Mouse (Mus musculus): Measurements from ENCODE around the gene Rbx1. TPM values are rescaled to one million over a fixed set of nuclear protein-coding genes. Genes with fewer than 3 reads are reported as not detected.

Gene Rbx1
- polyA plus RNA-seq, 1 experiment = 326 TPM

- Histone ChIP-seq H3K4me3 (no peak overlapping the region), H3ac (ENCODE audit: control insufficient read depth, insufficient read length) (no peak overlapping the region), H3K36me3 (ENCODE audit: control insufficient read depth, insufficient read depth) (peaks cover 29% of the 10 kb centered on the region), H3K27me3 (ENCODE audit: control insufficient read depth, insufficient read depth, insufficient read length) (no peaks in the 10 kb centered on the region), H3K4me2 (ENCODE audit: low read depth) (no peak overlapping the region), H3K79me2 (ENCODE audit: control insufficient read depth, insufficient read depth) (no peaks in the 10 kb centered on the region)
- no peak for TF ChIP-seq TCF12 (IDR thresholded peaks at IDR 0.05; ENCODE audit: insufficient read depth, poor library complexity, severe bottlenecking)
- no peak for TF ChIP-seq MYOD1 (IDR thresholded peaks at IDR 0.05; ENCODE audit: control insufficient read depth in 1 of 3, insufficient read length in 2 of 3, low read depth in 2 of 3)
- no peak for TF ChIP-seq REST (IDR thresholded peaks at IDR 0.05; ENCODE audit: insufficient read depth, insufficient read length)
- no peak for TF ChIP-seq MYOG (IDR thresholded peaks at IDR 0.05; ENCODE audit: control insufficient read depth in 1 of 3, insufficient read depth in 1 of 3, insufficient read length in 2 of 3, low read depth in 2 of 3)
- no peak for TF ChIP-seq USF1 (IDR thresholded peaks at IDR 0.05; ENCODE audit: low read depth)
- TF ChIP-seq E2F4 (IDR thresholded peaks at IDR 0.05; ENCODE audit: insufficient read depth) = no peak
Observed at GRCm38 (mm10) chr15:81438345-81438744, 27.8 kb upstream of the Rbx1 start.

- Histone ChIP-seq H3K36me3 (ENCODE audit: control insufficient read depth, insufficient read depth) (peaks cover 29% of the 10 kb centered on the region), H3K79me2 (ENCODE audit: control insufficient read depth, insufficient read depth) (no peaks in the 10 kb centered on the region), H3K4me3 (no peak overlapping the region), H3K27me3 (ENCODE audit: control insufficient read depth, insufficient read depth, insufficient read length) (no peaks in the 10 kb centered on the region), H3ac (ENCODE audit: control insufficient read depth, insufficient read length) (no peak overlapping the region), H3K4me2 (ENCODE audit: low read depth) (no peak overlapping the region)
- TF ChIP-seq SRF (IDR thresholded peaks at IDR 0.05; ENCODE audit: control insufficient read depth, insufficient read length, low read depth) (no peak), REST (IDR thresholded peaks at IDR 0.05; ENCODE audit: insufficient read depth, insufficient read length) (no peak), TCF3 (IDR thresholded peaks at IDR 0.05; ENCODE audit: insufficient read length, low read depth) (no peak), E2F4 (IDR thresholded peaks at IDR 0.05; ENCODE audit: insufficient read depth) (no peak), MAX (IDR thresholded peaks at IDR 0.05; ENCODE audit: low read depth) (no peak), POLR2AphosphoS2 (IDR thresholded peaks at IDR 0.05; ENCODE audit: insufficient read length, low read depth) (no peak), USF1 (IDR thresholded peaks at IDR 0.05; ENCODE audit: low read depth) (no peak), POLR2A (IDR thresholded peaks at IDR 0.05; ENCODE audit: insufficient read length, low read depth) (no peak), TCF12 (IDR thresholded peaks at IDR 0.05; ENCODE audit: insufficient read depth, poor library complexity, severe bottlenecking) (no peak), MYOG (IDR thresholded peaks at IDR 0.05; ENCODE audit: control insufficient read depth in 1 of 3, insufficient read depth in 1 of 3, insufficient read length in 2 of 3, low read depth in 2 of 3) (no peak), CEBPB (IDR thresholded peaks at IDR 0.05; ENCODE audit: insufficient read depth, poor library complexity, severe bottlenecking) (no peak), MYOD1 (IDR thresholded peaks at IDR 0.05; ENCODE audit: control insufficient read depth in 1 of 3, insufficient read length in 2 of 3, low read depth in 2 of 3) (no peak)
Observed at GRCm38 (mm10) chr15:81439236-81439635, 26.9 kb upstream of the Rbx1 start.

- Histone ChIP-seq H3K36me3 (ENCODE audit: control insufficient read depth, insufficient read depth) (peaks cover 25% of the 10 kb centered on the region), H3K27me3 (ENCODE audit: control insufficient read depth, insufficient read depth, insufficient read length) (no peaks in the 10 kb centered on the region)
Observed at GRCm38 (mm10) chr15:81448463-81448862, 17.6 kb upstream of the Rbx1 start.

GRCm38 (mm10) chr15:81461523-81461922 lies 4.6 kb upstream of the Rbx1 start:
- Histone ChIP-seq H3K27me3 (ENCODE audit: control insufficient read depth, insufficient read depth, insufficient read length) (no peaks in the 10 kb centered on the region), H3K4me2 (ENCODE audit: low read depth) (no peak overlapping the region), H3K36me3 (ENCODE audit: control insufficient read depth, insufficient read depth) (peaks cover 19% of the 10 kb centered on the region), H3ac (ENCODE audit: control insufficient read depth, insufficient read length) (no peak overlapping the region), H3K4me3 (no peak overlapping the region), H3K79me2 (ENCODE audit: control insufficient read depth, insufficient read depth) (peaks cover under 1% of the 10 kb centered on the region)
- no peak for TF ChIP-seq MYOG (IDR thresholded peaks at IDR 0.05; ENCODE audit: control insufficient read depth in 1 of 3, insufficient read depth in 1 of 3, insufficient read length in 2 of 3, low read depth in 2 of 3)
- no peak for TF ChIP-seq TCF12 (IDR thresholded peaks at IDR 0.05; ENCODE audit: insufficient read depth, poor library complexity, severe bottlenecking)
- no peak for TF ChIP-seq E2F4 (IDR thresholded peaks at IDR 0.05; ENCODE audit: insufficient read depth)
- no peak for TF ChIP-seq TCF3 (IDR thresholded peaks at IDR 0.05; ENCODE audit: insufficient read length, low read depth)
- TF ChIP-seq POLR2A (IDR thresholded peaks at IDR 0.05; ENCODE audit: insufficient read length, low read depth) = no peak
- TF ChIP-seq SRF (IDR thresholded peaks at IDR 0.05; ENCODE audit: control insufficient read depth, insufficient read length, low read depth) = no peak
- TF ChIP-seq CEBPB (IDR thresholded peaks at IDR 0.05; ENCODE audit: insufficient read depth, poor library complexity, severe bottlenecking) = no peak
- no peak for TF ChIP-seq MAX (IDR thresholded peaks at IDR 0.05; ENCODE audit: low read depth)
- TF ChIP-seq REST (IDR thresholded peaks at IDR 0.05; ENCODE audit: insufficient read depth, insufficient read length) = no peak
- no peak for TF ChIP-seq MYOD1 (IDR thresholded peaks at IDR 0.05; ENCODE audit: control insufficient read depth in 1 of 3, insufficient read length in 2 of 3, low read depth in 2 of 3)
- TF ChIP-seq USF1 (IDR thresholded peaks at IDR 0.05; ENCODE audit: low read depth) = no peak

More at GRCm38 (mm10) chr15:81448463-81448862, 17.6 kb upstream of the Rbx1 start:
- TF ChIP-seq MYOG (IDR thresholded peaks at IDR 0.05; ENCODE audit: control insufficient read depth in 1 of 3, insufficient read depth in 1 of 3, insufficient read length in 2 of 3, low read depth in 2 of 3) = no peak
- no peak for TF ChIP-seq USF1 (IDR thresholded peaks at IDR 0.05; ENCODE audit: low read depth)
- no peak for TF ChIP-seq TCF3 (IDR thresholded peaks at IDR 0.05; ENCODE audit: insufficient read length, low read depth)
- TF ChIP-seq CEBPB (IDR thresholded peaks at IDR 0.05; ENCODE audit: insufficient read depth, poor library complexity, severe bottlenecking) = no peak
- TF ChIP-seq SRF (IDR thresholded peaks at IDR 0.05; ENCODE audit: control insufficient read depth, insufficient read length, low read depth) = no peak
- no peak for TF ChIP-seq MYOD1 (IDR thresholded peaks at IDR 0.05; ENCODE audit: control insufficient read depth in 1 of 3, insufficient read length in 2 of 3, low read depth in 2 of 3)
- no peak for TF ChIP-seq REST (IDR thresholded peaks at IDR 0.05; ENCODE audit: insufficient read depth, insufficient read length)
- no peak for TF ChIP-seq MAX (IDR thresholded peaks at IDR 0.05; ENCODE audit: low read depth)
- TF ChIP-seq POLR2AphosphoS2 (IDR thresholded peaks at IDR 0.05; ENCODE audit: insufficient read length, low read depth) = no peak
- TF ChIP-seq E2F4 (IDR thresholded peaks at IDR 0.05; ENCODE audit: insufficient read depth) = no peak
- no peak for TF ChIP-seq TCF12 (IDR thresholded peaks at IDR 0.05; ENCODE audit: insufficient read depth, poor library complexity, severe bottlenecking)
- no peak for TF ChIP-seq POLR2A (IDR thresholded peaks at IDR 0.05; ENCODE audit: insufficient read length, low read depth)
- no peak overlapping the region for H3K4me3 ChIP-seq
- H3K4me2 ChIP-seq (ENCODE audit: low read depth) = no peak overlapping the region
- H3K79me2 ChIP-seq (ENCODE audit: control insufficient read depth, insufficient read depth) = no peaks in the 10 kb centered on the region
- H3ac ChIP-seq (ENCODE audit: control insufficient read depth, insufficient read length) = no peak overlapping the region

All from myocyte (in vitro differentiated cells).